Mouse (Mus musculus): ENCODE results near the gene Ccdc6. TPM values are rescaled to one million over a fixed set of nuclear protein-coding genes. Genes with fewer than 3 reads are reported as not detected.
A peak's percentile ranks its signal among the peaks of the same experiment; 100 is the strongest.

The Ccdc6 gene
- polyA plus RNA-seq, 1 experiment from 2014 or later, result 16.0 TPM

GRCm38 (mm10) chr10:70145873-70146272, 49.0 kb downstream of the Ccdc6 start:
- Histone ChIP-seq H3K9me3 (no peaks in the 10 kb centered on the region), H3K4me1 (peaks cover 28% of the 10 kb centered on the region), H3K4me3 (no peak overlapping the region), H3K36me3 (peaks cover 72% of the 10 kb centered on the region), H3K27me3 (ENCODE audit: insufficient read depth, poor library complexity, severe bottlenecking) (no peaks in the 10 kb centered on the region), H3K27ac (no peak overlapping the region)
- no peak for DNase-seq (ENCODE audit: low spot score)
- WGBS, result 95% methylated on average over 12 of the region's 12 CpGs

GRCm38 (mm10) chr10:70149093-70149492, 52.2 kb downstream of the Ccdc6 start:
- peaks cover 49% of the 10 kb centered on the region for H3K4me1 ChIP-seq
- WGBS, result 25% methylated on average over 7 of the region's 7 CpGs

GRCm38 (mm10) chr10:70150301-70150700, 53.4 kb downstream of the Ccdc6 start:
- no peak for DNase-seq (ENCODE audit: low spot score)
- 83% methylated on average over 4 of the region's 4 CpGs for WGBS
- H3K9me3 ChIP-seq, result no peaks in the 10 kb centered on the region
- H3K27me3 ChIP-seq (ENCODE audit: insufficient read depth, poor library complexity, severe bottlenecking), result no peaks in the 10 kb centered on the region
- H3K4me3 ChIP-seq, result no peak overlapping the region
- no peak overlapping the region for H3K27ac ChIP-seq
- H3K4me1 ChIP-seq, result peaks cover 53% of the 10 kb centered on the region
- peaks cover 60% of the 10 kb centered on the region for H3K36me3 ChIP-seq

More at GRCm38 (mm10) chr10:70149093-70149492, 52.2 kb downstream of the Ccdc6 start:
- Histone ChIP-seq H3K9me3 (no peaks in the 10 kb centered on the region), H3K27me3 (ENCODE audit: insufficient read depth, poor library complexity, severe bottlenecking) (no peaks in the 10 kb centered on the region), H3K4me3 (no peak overlapping the region), H3K27ac (peak overlapping the region; percentile 43; the same call in 1 of the 2 replicates), H3K36me3 (peaks cover 59% of the 10 kb centered on the region)
- no peak for DNase-seq (ENCODE audit: low spot score)

- Histone ChIP-seq H3K4me1 (peaks cover 53% of the 10 kb centered on the region), H3K9me3 (no peaks in the 10 kb centered on the region), H3K36me3 (peaks cover 60% of the 10 kb centered on the region), H3K27ac (0 out of 2 replicates have a peak overlapping the region, but pooled peaks have one; percentile 65), H3K27me3 (ENCODE audit: insufficient read depth, poor library complexity, severe bottlenecking) (no peaks in the 10 kb centered on the region), H3K4me3 (no peak overlapping the region)
- no peak for DNase-seq (ENCODE audit: low spot score)
- 88% methylated on average over 10 of the region's 10 CpGs for WGBS
These were observed 54.2 kb downstream of the Ccdc6 start for GRCm38 (mm10) chr10:70151171-70151570.

- 58% methylated on average over 12 of the region's 12 CpGs for WGBS
- DNase-seq (ENCODE audit: low spot score), result peak; percentile 68
- no peaks in the 10 kb centered on the region for H3K27me3 ChIP-seq (ENCODE audit: insufficient read depth, poor library complexity, severe bottlenecking)
- H3K4me1 ChIP-seq, result peaks cover 53% of the 10 kb centered on the region
- H3K9me3 ChIP-seq, result no peaks in the 10 kb centered on the region
- peak overlapping the region; percentile 65 for H3K27ac ChIP-seq
- no peak overlapping the region for H3K4me3 ChIP-seq
- peaks cover 60% of the 10 kb centered on the region for H3K36me3 ChIP-seq
These were observed 55.3 kb downstream of the Ccdc6 start for GRCm38 (mm10) chr10:70152190-70152743.

- WGBS, result 81% methylated on average over 16 of the region's 16 CpGs
- Histone ChIP-seq H3K36me3 (peaks cover 60% of the 10 kb centered on the region), H3K4me1 (peaks cover 48% of the 10 kb centered on the region), H3K27me3 (ENCODE audit: insufficient read depth, poor library complexity, severe bottlenecking) (no peaks in the 10 kb centered on the region), H3K9me3 (no peaks in the 10 kb centered on the region), H3K4me3 (no peak overlapping the region), H3K27ac (no peak overlapping the region)
- no peak for DNase-seq (ENCODE audit: low spot score)
These were observed 56.9 kb downstream of the Ccdc6 start for GRCm38 (mm10) chr10:70153810-70154209.

- H3K27ac ChIP-seq, result no peak overlapping the region
- no peak overlapping the region for H3K4me3 ChIP-seq
- H3K27me3 ChIP-seq (ENCODE audit: insufficient read depth, poor library complexity, severe bottlenecking), result no peaks in the 10 kb centered on the region
- no peaks in the 10 kb centered on the region for H3K9me3 ChIP-seq
- no peak for DNase-seq (ENCODE audit: low spot score)
- 71% methylated on average over 3 of the region's 3 CpGs for WGBS
- H3K4me1 ChIP-seq, result peaks cover 23% of the 10 kb centered on the region
- H3K36me3 ChIP-seq, result peaks cover 59% of the 10 kb centered on the region
These were observed 59.7 kb downstream of the Ccdc6 start for GRCm38 (mm10) chr10:70156431-70157165.

- Histone ChIP-seq H3K36me3 (peaks cover 54% of the 10 kb centered on the region), H3K27ac (no peak overlapping the region; the same call in 1 of the 2 replicates), H3K4me3 (no peak overlapping the region), H3K9me3 (no peaks in the 10 kb centered on the region), H3K27me3 (ENCODE audit: insufficient read depth, poor library complexity, severe bottlenecking) (no peaks in the 10 kb centered on the region), H3K4me1 (peaks cover 1% of the 10 kb centered on the region; the same call in 1 of the 2 replicates)
- 87% methylated on average over 12 of the region's 12 CpGs for WGBS
- DNase-seq (ENCODE audit: low spot score), result no peak
These were observed 62.9 kb downstream of the Ccdc6 start for GRCm38 (mm10) chr10:70159651-70160320.

- H3K27ac ChIP-seq, result no peak overlapping the region
- no peaks in the 10 kb centered on the region for H3K9me3 ChIP-seq
- no peak overlapping the region for H3K4me3 ChIP-seq
- H3K36me3 ChIP-seq, result peaks cover 44% of the 10 kb centered on the region
- H3K4me1 ChIP-seq, result peaks cover 11% of the 10 kb centered on the region
- DNase-seq (ENCODE audit: low spot score), result no peak
- no peaks in the 10 kb centered on the region for H3K27me3 ChIP-seq (ENCODE audit: insufficient read depth, poor library complexity, severe bottlenecking)
- WGBS, result 92% methylated on average over 12 of the region's 12 CpGs
These were observed 63.9 kb downstream of the Ccdc6 start for GRCm38 (mm10) chr10:70160811-70161210.

- no peak overlapping the region for H3K4me3 ChIP-seq
- no peak overlapping the region for H3K27ac ChIP-seq
- no peak for DNase-seq (ENCODE audit: low spot score)
- H3K9me3 ChIP-seq, result no peaks in the 10 kb centered on the region
- peaks cover 37% of the 10 kb centered on the region for H3K36me3 ChIP-seq
- WGBS, result 90% methylated on average over 14 of the region's 14 CpGs
- no peaks in the 10 kb centered on the region for H3K27me3 ChIP-seq (ENCODE audit: insufficient read depth, poor library complexity, severe bottlenecking)
- H3K4me1 ChIP-seq, result peaks cover 18% of the 10 kb centered on the region
These were observed 64.6 kb downstream of the Ccdc6 start for GRCm38 (mm10) chr10:70161504-70161903.

GRCm38 (mm10) chr10:70163681-70164080, 66.8 kb downstream of the Ccdc6 start:
- H3K9me3 ChIP-seq, result no peaks in the 10 kb centered on the region
- 69% methylated on average over 5 of the region's 5 CpGs for WGBS
- DNase-seq (ENCODE audit: low spot score), result no peak
- H3K27me3 ChIP-seq (ENCODE audit: insufficient read depth, poor library complexity, severe bottlenecking), result no peaks in the 10 kb centered on the region
- no peak overlapping the region for H3K4me3 ChIP-seq
- H3K4me1 ChIP-seq, result peaks cover 40% of the 10 kb centered on the region
- H3K36me3 ChIP-seq, result peaks cover 33% of the 10 kb centered on the region
- no peak overlapping the region for H3K27ac ChIP-seq

GRCm38 (mm10) chr10:70165877-70166276, 69.0 kb downstream of the Ccdc6 start:
- Histone ChIP-seq H3K4me3 (no peak overlapping the region), H3K36me3 (peaks cover 42% of the 10 kb centered on the region), H3K27me3 (ENCODE audit: insufficient read depth, poor library complexity, severe bottlenecking) (no peaks in the 10 kb centered on the region), H3K9me3 (no peaks in the 10 kb centered on the region), H3K27ac (peak overlapping the region; percentile 29; the same call in 1 of the 2 replicates), H3K4me1 (peaks cover 48% of the 10 kb centered on the region)
- 51% methylated on average over 6 of the region's 6 CpGs for WGBS
- DNase-seq (ENCODE audit: low spot score), result no peak

- H3K4me1 ChIP-seq, result peaks cover 48% of the 10 kb centered on the region
- 45% methylated on average over 5 of the region's 5 CpGs for WGBS
These were observed 69.5 kb downstream of the Ccdc6 start for GRCm38 (mm10) chr10:70166427-70166826.

More at GRCm38 (mm10) chr10:70166427-70166826, 69.5 kb downstream of the Ccdc6 start:
- no peak for DNase-seq (ENCODE audit: low spot score)
- Histone ChIP-seq H3K4me3 (no peak overlapping the region), H3K36me3 (peaks cover 45% of the 10 kb centered on the region), H3K27me3 (ENCODE audit: insufficient read depth, poor library complexity, severe bottlenecking) (no peaks in the 10 kb centered on the region), H3K27ac (no peak overlapping the region), H3K9me3 (no peaks in the 10 kb centered on the region)

All from heart, embryonic 10.5 days (tissue).